Mouse (Mus musculus) stomach, embryonic 16.5 days (tissue): ENCODE data around the gene Mns1. TPM values are rescaled to one million over a fixed set of nuclear protein-coding genes. Genes with fewer than 3 reads are reported as not detected.

Source experiments
- ATAC-seq: fragments of 200-750 bp; cut with Nextera tagmentation; 2 replicates; pipeline ENCODE4 v1.8.0; 2017; ENCODE audit warnings: moderate number of reproducible peaks, moderate TSS enrichment; ENCODE audit not compliant: insufficient read depth, low FRiP score
- H3K27ac ChIP-seq: fragments of 300-500 bp; sonication (generic); 2 replicates; pipeline ENCODE4 v1.5.1; 2014; ENCODE audit warnings: low read length
- H3K27me3 ChIP-seq: fragments of 300-500 bp; sonication (generic); 2 replicates; pipeline ENCODE4 v1.6.1; 2014; ENCODE audit warnings: low read length, control low read depth, mixed read lengths; ENCODE audit not compliant: control insufficient read depth, insufficient read depth
- H3K36me3 ChIP-seq: fragments of 300-500 bp; sonication (generic); 2 replicates; pipeline ENCODE4 v1.6.1; 2014; ENCODE audit warnings: low read length; ENCODE audit not compliant: control insufficient read depth, insufficient read depth
- H3K4me1 ChIP-seq: fragments of 300-500 bp; sonication (generic); 2 replicates; pipeline ENCODE4 v1.6.1; 2014; ENCODE audit warnings: low read length, control low read depth, mixed read lengths; ENCODE audit not compliant: control insufficient read depth, insufficient read depth
- H3K4me2 ChIP-seq: fragments of 300-500 bp; sonication (generic); 2 replicates; pipeline ENCODE4 v1.6.1; 2014; ENCODE audit warnings: low read depth, low read length, mixed read lengths
- H3K4me3 ChIP-seq: fragments of 300-500 bp; sonication (generic); replicated peaks from 2 replicates; pipeline ENCODE4 v1.5.1; 2014; ENCODE audit warnings: mild to moderate bottlenecking, low read length
- H3K9ac ChIP-seq: fragments of 300-500 bp; sonication (generic); 2 replicates; pipeline ENCODE4 v1.6.1; 2014; ENCODE audit warnings: low read length
- H3K9me3 ChIP-seq: fragments of 300-500 bp; sonication (generic); replicated peaks from 2 replicates; pipeline ENCODE4 v1.6.1; 2016; ENCODE audit warnings: low read length, control low read depth; ENCODE audit not compliant: control insufficient read depth
- WGBS: fragments of 180-500 bp; shearing (Covaris S2); extraction: QIAGEN DNeasy Blood & Tissue Kit; methylation state at CpG from one replicate; pipeline ENCODE4 v1.1.7; 2014; 5-methylcytosine and 5-hydroxymethylcytosine counted together
- polyA plus RNA-seq: library from polyadenylated mRNA; unstranded; fragments of >200 nt; fragmentation: Nextera tagmentation; extraction: Ambion mirVana; gene quantifications from 2 replicates; pipeline ENCODE4 v1.2.1, GENCODE M21; 2015

Gene Mns1
- polyA plus RNA-seq, 1 experiment from 2014 or later: 23.8 TPM

DNA sequence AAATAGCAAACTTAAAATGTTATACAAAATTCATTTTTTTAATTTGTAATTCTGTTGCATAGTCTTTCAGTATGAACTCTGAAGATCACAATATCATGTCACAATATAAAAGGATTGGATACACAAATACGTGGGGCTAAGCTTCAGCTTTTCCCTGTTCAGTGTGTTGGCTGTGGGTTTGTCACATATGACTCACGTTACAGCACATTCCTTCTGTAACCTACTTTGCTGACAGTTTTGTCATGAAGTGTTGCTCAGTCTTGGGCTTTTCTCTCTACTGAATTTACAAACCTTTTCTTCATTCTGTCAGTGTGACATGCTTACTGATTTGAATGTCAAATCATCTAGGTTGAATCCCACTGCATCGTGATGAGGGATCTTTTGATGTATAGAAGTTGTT, 21.9 kb downstream of the Mns1 start:
- 86% methylated on average over 3 of the region's 3 CpGs for WGBS
- no peaks in the 10 kb centered on the region for H3K36me3 ChIP-seq
- no peaks in the 10 kb centered on the region for H3K9me3 ChIP-seq
- no peak overlapping the region for H3K4me2 ChIP-seq
- no peak overlapping the region for H3K9ac ChIP-seq
- H3K4me1 ChIP-seq: no peaks in the 10 kb centered on the region
- no peaks in the 10 kb centered on the region for H3K27me3 ChIP-seq
- H3K4me3 ChIP-seq: no peak overlapping the region
- no peak overlapping the region for H3K27ac ChIP-seq
- ATAC-seq: no peak

DNA sequence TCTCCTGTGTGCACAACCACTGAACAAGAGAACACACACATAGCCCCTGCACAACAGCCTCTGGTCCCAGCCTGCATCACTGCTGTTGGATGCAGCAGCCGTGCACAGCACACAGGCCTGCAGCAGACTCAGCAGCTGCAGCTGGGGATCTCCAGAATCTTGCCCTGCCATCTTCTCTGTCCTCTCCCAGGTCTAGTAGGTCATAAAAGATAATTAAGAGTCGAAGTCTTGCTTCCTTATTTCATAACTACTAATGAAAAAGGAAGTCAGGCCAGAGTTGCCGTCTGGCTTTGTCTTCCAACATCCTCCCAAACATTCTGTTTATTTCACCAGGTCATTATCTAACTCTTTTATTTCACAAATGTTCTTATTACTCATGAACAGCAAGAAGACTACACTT, 23.0 kb downstream of the Mns1 start:
- no peaks in the 10 kb centered on the region for H3K36me3 ChIP-seq
- 75% methylated on average over 3 of the region's 3 CpGs for WGBS
- ATAC-seq: no peak

DNA sequence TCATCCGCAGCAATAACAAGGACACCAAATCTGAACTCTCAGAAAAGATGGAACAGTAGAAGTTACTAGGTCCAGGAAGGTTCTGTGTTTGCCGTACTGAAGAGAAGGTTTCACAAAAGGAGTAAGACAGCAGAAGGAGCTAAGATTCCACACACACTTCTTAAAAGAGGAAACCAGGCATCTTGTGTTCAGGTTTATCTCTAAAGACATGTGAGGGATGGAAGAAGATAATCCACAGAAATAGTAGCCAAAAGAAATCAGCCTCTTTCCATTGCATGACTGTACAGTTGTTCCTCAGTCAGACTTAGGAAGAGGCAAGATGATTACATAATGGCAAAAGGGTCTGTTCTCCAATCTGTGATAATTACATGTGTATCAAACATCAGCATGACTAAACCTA, 24.6 kb downstream of the Mns1 start:
- WGBS: 86% methylated on average over 2 of the region's 2 CpGs
- H3K4me2 ChIP-seq: no peak overlapping the region
- H3K4me1 ChIP-seq: no peaks in the 10 kb centered on the region
- no peak overlapping the region for H3K9ac ChIP-seq
- no peak overlapping the region for H3K4me3 ChIP-seq
- no peaks in the 10 kb centered on the region for H3K36me3 ChIP-seq
- H3K9me3 ChIP-seq: no peaks in the 10 kb centered on the region
- no peaks in the 10 kb centered on the region for H3K27me3 ChIP-seq
- ATAC-seq: no peak
- no peak overlapping the region for H3K27ac ChIP-seq

More for the DNA sequence above, 23.0 kb downstream of the Mns1 start:
- Histone ChIP-seq H3K4me1 (no peaks in the 10 kb centered on the region), H3K27me3 (no peaks in the 10 kb centered on the region), H3K9me3 (no peaks in the 10 kb centered on the region), H3K4me3 (no peak overlapping the region), H3K4me2 (no peak overlapping the region), H3K9ac (no peak overlapping the region), H3K27ac (no peak overlapping the region)

DNA sequence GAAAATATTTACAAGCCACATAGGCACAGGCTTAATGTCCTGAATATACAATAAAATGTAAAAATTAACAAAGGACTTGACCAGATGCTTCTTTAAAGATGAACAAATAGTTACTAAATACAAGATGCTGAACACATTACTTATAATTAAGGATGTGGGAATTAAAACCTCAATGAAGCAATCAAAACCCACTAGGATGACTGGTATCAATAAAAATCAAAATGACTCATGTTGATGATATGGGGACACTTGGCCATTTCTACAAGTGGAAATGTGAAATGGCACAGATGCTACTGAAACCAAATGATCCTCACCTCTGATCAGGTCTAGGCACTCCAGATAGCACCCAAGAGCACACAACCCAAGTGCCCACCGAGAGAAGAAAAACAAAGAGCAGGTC, 27.0 kb downstream of the Mns1 start:
- no peak for ATAC-seq
- Histone ChIP-seq H3K4me3 (no peak overlapping the region), H3K27ac (no peak overlapping the region), H3K4me1 (no peaks in the 10 kb centered on the region), H3K4me2 (no peak overlapping the region), H3K9ac (no peak overlapping the region), H3K27me3 (no peaks in the 10 kb centered on the region), H3K36me3 (no peaks in the 10 kb centered on the region), H3K9me3 (no peaks in the 10 kb centered on the region)
- WGBS: 79% methylated on average over 1 of the region's 1 CpGs

DNA sequence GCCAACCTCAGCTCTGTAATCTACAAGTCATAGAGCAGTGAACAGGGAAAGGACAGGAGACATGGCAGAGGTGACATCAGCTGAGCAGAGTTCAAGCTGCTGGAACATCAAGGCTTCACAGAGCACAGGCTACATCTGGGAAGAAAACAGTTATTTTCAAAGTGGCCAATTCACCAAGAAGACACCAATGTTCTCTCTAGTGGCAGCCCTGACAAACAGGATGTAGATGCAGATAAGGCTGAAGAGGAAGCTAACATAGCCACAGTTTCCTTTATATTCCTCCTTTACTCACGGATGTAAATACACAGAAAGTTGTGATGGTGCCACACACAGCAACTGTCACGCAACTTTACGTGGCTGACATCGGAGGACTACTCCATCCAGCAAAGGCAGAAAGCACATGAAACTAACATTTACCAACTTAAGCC, 28.0 kb downstream of the Mns1 start:
- H3K9me3 ChIP-seq: no peaks in the 10 kb centered on the region
- ATAC-seq: no peak
- no peak overlapping the region for H3K27ac ChIP-seq
- 81% methylated on average over 4 of the region's 4 CpGs for WGBS
- no peaks in the 10 kb centered on the region for H3K27me3 ChIP-seq
- H3K36me3 ChIP-seq: no peaks in the 10 kb centered on the region
- H3K4me1 ChIP-seq: no peaks in the 10 kb centered on the region
- no peak overlapping the region for H3K4me2 ChIP-seq
- H3K9ac ChIP-seq: no peak overlapping the region
- no peak overlapping the region for H3K4me3 ChIP-seq

DNA sequence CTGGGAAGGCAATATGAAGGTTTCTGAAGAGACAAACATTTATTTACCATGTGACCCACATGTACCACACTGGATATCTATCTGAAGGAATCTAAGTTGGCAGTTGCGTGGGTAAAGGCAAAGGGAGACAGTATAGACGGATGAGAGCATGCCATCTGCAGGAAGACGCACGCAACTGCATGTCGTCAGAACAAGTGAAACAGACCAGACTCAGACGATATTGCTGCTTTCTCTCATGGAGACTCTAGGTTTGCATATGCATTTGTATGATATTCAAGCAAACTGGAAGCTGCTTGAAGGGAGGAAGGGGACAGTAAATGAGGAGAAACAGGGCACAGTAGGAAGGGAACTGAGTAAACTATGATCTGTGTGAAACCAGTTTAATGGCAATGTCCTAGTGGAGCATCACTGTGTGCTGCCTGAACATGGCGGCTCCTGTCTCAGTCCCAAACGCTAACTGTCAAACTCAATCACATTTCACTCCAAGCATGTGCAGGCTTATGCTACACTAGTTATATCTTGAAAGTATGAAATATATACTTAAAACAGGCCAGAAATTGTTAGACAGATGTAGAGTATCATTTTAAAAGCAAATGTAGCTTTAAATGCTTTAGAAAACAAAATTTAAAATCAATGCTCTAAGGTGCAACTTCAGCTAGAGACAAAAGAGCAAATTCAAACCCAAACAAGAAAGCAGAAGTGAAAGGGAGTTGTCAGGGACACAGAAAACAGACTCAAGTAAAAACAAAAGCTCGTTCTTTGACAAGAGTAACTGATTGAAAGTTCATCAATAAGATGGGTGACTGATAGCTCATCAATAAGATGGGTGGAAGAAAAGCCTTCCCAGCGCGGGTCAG, 30.0 kb downstream of the Mns1 start:
- H3K4me2 ChIP-seq: no peak overlapping the region
- H3K4me1 ChIP-seq: no peaks in the 10 kb centered on the region
- H3K27ac ChIP-seq: no peak overlapping the region
- no peaks in the 10 kb centered on the region for H3K36me3 ChIP-seq
- no peak for ATAC-seq
- no peak overlapping the region for H3K9ac ChIP-seq
- H3K9me3 ChIP-seq: no peaks in the 10 kb centered on the region
- 61% methylated on average over 11 of the region's 11 CpGs for WGBS
- no peaks in the 10 kb centered on the region for H3K27me3 ChIP-seq
- H3K4me3 ChIP-seq: no peak overlapping the region

DNA sequence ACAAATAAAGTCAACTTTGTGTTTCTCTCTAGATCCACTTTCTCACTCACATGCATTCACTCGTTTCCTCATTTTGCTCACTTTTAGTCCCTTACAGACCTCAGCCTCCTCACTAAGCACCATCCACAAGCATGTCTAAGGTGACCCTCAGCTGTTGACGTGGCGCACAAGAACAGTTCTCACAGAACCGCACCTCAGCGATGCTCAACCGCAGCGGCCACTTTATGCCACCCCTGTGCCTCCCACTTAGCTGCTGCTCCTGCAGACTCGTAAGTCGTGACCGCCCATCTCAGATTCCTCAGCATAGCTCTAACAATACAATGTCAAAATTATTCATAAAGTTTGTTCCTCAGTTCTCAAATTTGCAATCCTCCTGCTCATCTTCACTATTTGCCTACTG, 30.8 kb downstream of the Mns1 start:
- Histone ChIP-seq H3K4me1 (no peaks in the 10 kb centered on the region), H3K4me3 (no peak overlapping the region), H3K36me3 (no peaks in the 10 kb centered on the region), H3K9me3 (no peaks in the 10 kb centered on the region), H3K27ac (no peak overlapping the region), H3K27me3 (no peaks in the 10 kb centered on the region), H3K9ac (no peak overlapping the region), H3K4me2 (no peak overlapping the region)
- WGBS: 90% methylated on average over 10 of the region's 10 CpGs
- ATAC-seq: no peak

DNA sequence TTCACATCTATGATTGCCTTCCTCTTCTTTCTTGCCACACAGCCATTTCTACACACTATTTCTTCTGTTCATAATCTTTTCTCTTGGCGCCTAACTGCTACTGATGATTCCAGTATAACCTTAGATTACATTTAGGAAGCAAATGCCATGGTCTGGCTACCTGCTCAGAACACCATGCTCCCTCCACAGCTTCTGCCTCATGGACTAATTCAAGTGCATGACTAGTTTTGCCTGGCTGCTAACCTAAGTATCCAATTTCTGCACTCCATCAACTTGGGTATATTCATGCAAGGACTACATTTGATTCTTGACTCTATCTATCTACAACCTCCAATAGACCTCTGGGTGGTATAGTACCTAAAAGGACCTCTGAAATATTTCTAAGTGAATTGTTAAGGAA, 32.0 kb downstream of the Mns1 start:
- no peak overlapping the region for H3K4me2 ChIP-seq
- no peak overlapping the region for H3K9ac ChIP-seq
- H3K4me3 ChIP-seq: no peak overlapping the region
- no peaks in the 10 kb centered on the region for H3K36me3 ChIP-seq
- ATAC-seq: no peak
- H3K27ac ChIP-seq: no peak overlapping the region
- no peaks in the 10 kb centered on the region for H3K4me1 ChIP-seq
- no peaks in the 10 kb centered on the region for H3K27me3 ChIP-seq
- no peaks in the 10 kb centered on the region for H3K9me3 ChIP-seq
- WGBS: 97% methylated on average over 1 of the region's 1 CpGs

DNA sequence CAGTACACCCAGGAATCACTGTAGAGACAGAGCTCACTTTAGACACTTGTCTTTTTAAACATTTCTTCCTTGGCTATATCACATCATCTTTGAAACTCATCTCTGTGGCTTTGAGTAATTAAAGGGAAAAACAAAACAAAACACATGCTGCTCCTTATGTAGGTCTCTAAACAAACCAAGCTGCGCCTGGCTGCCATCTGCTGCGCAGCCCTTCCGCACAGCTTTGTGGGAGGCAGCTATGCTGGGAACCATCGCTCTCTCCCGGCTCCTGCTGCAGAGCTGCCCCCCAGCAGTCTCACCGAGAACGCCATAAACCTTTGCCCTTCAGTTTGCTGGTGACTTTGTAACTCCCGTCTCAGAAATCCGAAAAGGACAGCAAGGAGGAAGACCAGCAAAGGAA, 37.7 kb downstream of the Mns1 start:
- ATAC-seq: no peak
- H3K9ac ChIP-seq: no peak overlapping the region
- no peaks in the 10 kb centered on the region for H3K9me3 ChIP-seq
- WGBS: 87% methylated on average over 9 of the region's 9 CpGs
- no peak overlapping the region for H3K27ac ChIP-seq
- H3K4me2 ChIP-seq: no peak overlapping the region
- H3K36me3 ChIP-seq: no peaks in the 10 kb centered on the region
- H3K4me3 ChIP-seq: no peak overlapping the region
- H3K4me1 ChIP-seq: no peaks in the 10 kb centered on the region
- H3K27me3 ChIP-seq: no peaks in the 10 kb centered on the region
